Mouse (Mus musculus) right cerebral cortex, postnatal 36 days (tissue): Measurements from ENCODE around the gene Odf4.
"Not testable (repeated sequence)": the region's sequence is repeated elsewhere in the genome, so short reads cannot be mapped to it uniquely, and the experiment has no call there.

Source experiments
- DNase-seq, 2 experiments: peaks; one replicate each; pipeline ENCODE4 v3.0.0; 2022; ENCODE audit warnings: low spot score in 2 of 2, mixed read lengths in 1 of 2

The Odf4 gene

GRCm38 (mm10) chr11:68926981-68927380 is at the start of gene Odf4:
Odf4 (minus strand) TSS chr11:68927081.
- DNase-seq, result no peak

- DNase-seq, result no peak
Measured at GRCm38 (mm10) chr11:68975601-68976000, 48.7 kb upstream of the Odf4 start.

- DNase-seq, result no peak
Measured at GRCm38 (mm10) chr11:68975085-68975484, 48.2 kb upstream of the Odf4 start, which contains the start of gene Rangrf. Rangrf (minus strand) TSS chr11:68975185.

- no peak for DNase-seq
Measured at GRCm38 (mm10) chr11:68974059-68974450, 47.2 kb upstream of the Odf4 start.

- peak; percentile 62 to 70 for DNase-seq
Measured at GRCm38 (mm10) chr11:68973250-68974058, 46.6 kb upstream of the Odf4 start.

GRCm38 (mm10) chr11:68970232-68970631 is 43.4 kb upstream of the Odf4 start:
- no peak for DNase-seq

- no peak for DNase-seq
Measured at GRCm38 (mm10) chr11:68968752-68969151, 41.9 kb upstream of the Odf4 start.

- DNase-seq, result peak; percentile 88 to 92
Measured at GRCm38 (mm10) chr11:68967337-68968282, 40.7 kb upstream of the Odf4 start, which contains the start of gene Slc25a35. Slc25a35 (plus strand) TSS chr11:68968131.

- no peak for DNase-seq
Measured at GRCm38 (mm10) chr11:68966554-68966953, 39.7 kb upstream of the Odf4 start.

- no peak for DNase-seq
Measured at GRCm38 (mm10) chr11:68965845-68966244, 39.0 kb upstream of the Odf4 start.

- DNase-seq, result no peak
Measured at GRCm38 (mm10) chr11:68965050-68965449, 38.2 kb upstream of the Odf4 start.

- DNase-seq, result no peak
Measured at GRCm38 (mm10) chr11:68963405-68963804, 36.5 kb upstream of the Odf4 start.

- not testable (repeated sequence) for DNase-seq
Measured at GRCm38 (mm10) chr11:68962159-68962558, 35.3 kb upstream of the Odf4 start.

GRCm38 (mm10) chr11:68961596-68961995 is 34.7 kb upstream of the Odf4 start:
- no peak for DNase-seq

- no peak for DNase-seq
Measured at GRCm38 (mm10) chr11:68957971-68958370, 31.1 kb upstream of the Odf4 start.

GRCm38 (mm10) chr11:68957308-68957707 is 30.4 kb upstream of the Odf4 start, which contains the start of gene Arhgef15:
Arhgef15 (minus strand) TSS chr11:68957480.
- no peak for DNase-seq

- DNase-seq, result no peak
Measured at GRCm38 (mm10) chr11:68956697-68957096, 29.8 kb upstream of the Odf4 start.

- DNase-seq, result no peak
Measured at GRCm38 (mm10) chr11:68956107-68956506, 29.2 kb upstream of the Odf4 start.

- DNase-seq, result no peak
Measured at GRCm38 (mm10) chr11:68955473-68955872, 28.6 kb upstream of the Odf4 start.

- no peak for DNase-seq
Measured at GRCm38 (mm10) chr11:68954408-68954807, 27.5 kb upstream of the Odf4 start.

GRCm38 (mm10) chr11:68953903-68954302 is 27.0 kb upstream of the Odf4 start:
- DNase-seq, result no peak

- DNase-seq, result peak in 1 of 2 experiments; percentile 20
Measured at GRCm38 (mm10) chr11:68947542-68947993, 20.7 kb upstream of the Odf4 start.
